7 mouse cellular contexts compared by ENCODE assay signal in the genomic region with DNA sequence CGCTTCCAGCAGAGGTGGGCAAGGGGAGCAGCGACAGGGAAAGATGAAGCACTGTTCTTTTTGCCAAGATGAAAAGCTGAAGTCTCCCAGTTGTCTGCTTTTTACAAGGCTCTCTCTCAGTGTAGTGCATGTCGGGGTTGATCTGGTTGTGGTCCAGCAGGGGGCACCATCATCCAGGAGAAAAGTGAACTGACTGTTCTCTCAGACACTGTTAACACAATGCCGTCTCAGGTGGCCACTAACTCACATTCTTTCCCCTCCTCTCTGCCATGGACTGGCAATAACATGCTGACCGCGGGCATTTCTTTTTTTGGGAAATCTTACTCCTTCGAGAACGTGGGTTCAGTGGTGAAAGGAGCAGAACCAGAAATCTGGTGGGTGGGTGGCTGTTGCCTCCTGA. TPM values are rescaled to one million over a fixed set of nuclear protein-coding genes. Genes with fewer than 3 reads are reported as not detected.
DNase-seq lines count a peak whose midpoint lies in the region; ATAC-seq and TF ChIP-seq lines count a peak whose summit lies in the region.

No protein-coding gene starts in this region.

- no peak for TF ChIP-seq POLR2A in small intestine, adult 2 months (IDR thresholded peaks at IDR 0.05; ENCODE audit: low read depth, low read length)

- H3K4me1 ChIP-seq in midbrain, embryonic 12.5 days: no peaks in the 10 kb centered on the region
- no peaks in the 10 kb centered on the region for H3K4me1 ChIP-seq in small intestine, adult 2 months (ENCODE audit: control insufficient read depth, insufficient read depth, insufficient read length, low read length)

- H3K9me3 ChIP-seq in midbrain, embryonic 12.5 days: no peaks in the 10 kb centered on the region

- no peak overlapping the region for H3K4me3 ChIP-seq in midbrain, embryonic 12.5 days
- no peak overlapping the region for H3K4me3 ChIP-seq in small intestine, adult 2 months (ENCODE audit: low read depth, low read length)

- peak; percentile 80; the same call in 1 of the 2 replicates for TF ChIP-seq CTCF in small intestine, adult 2 months (IDR thresholded peaks at IDR 0.05; ENCODE audit: extremely low read depth, insufficient read length, insufficient replicate concordance, low read depth, low read length)

- H3K36me3 ChIP-seq in midbrain, embryonic 12.5 days: peaks cover 73% of the 10 kb centered on the region
- peaks cover 69% of the 10 kb centered on the region for H3K36me3 ChIP-seq in small intestine, adult 2 months (ENCODE audit: control insufficient read depth, insufficient read depth, low read length)

- no peak overlapping the region; the same call in 1 of the 2 replicates for H3K27ac ChIP-seq in midbrain, embryonic 12.5 days (replicated peaks)
- H3K27ac ChIP-seq in small intestine, adult 2 months (ENCODE audit: insufficient read depth, low read depth, low read length): no peak overlapping the region

- peak; percentile 74 for DNase-seq in adrenal gland, adult 2 months
- peak; percentile 76 for DNase-seq in embryo, embryonic 11.5 days (ENCODE audit: low read depth, low spot score)
- peak; percentile 93 for DNase-seq in heart, adult 11 months
- DNase-seq in kidney, adult 11 months: peak; percentile 59
- DNase-seq in left cerebral cortex, postnatal 4 days: peak; percentile 78

- no peak overlapping the region for H3K9ac ChIP-seq in midbrain, embryonic 12.5 days (replicated peaks)

- H3K27me3 ChIP-seq in midbrain, embryonic 12.5 days: no peaks in the 10 kb centered on the region
- no peaks in the 10 kb centered on the region for H3K27me3 ChIP-seq in small intestine, adult 2 months (ENCODE audit: control insufficient read depth, insufficient read depth, low read length)

- H3K4me2 ChIP-seq in midbrain, embryonic 12.5 days (replicated peaks): no peak overlapping the region

- ATAC-seq in midbrain, embryonic 12.5 days (ENCODE audit: low FRiP score, low read depth): peak; percentile 83

- 42% methylated on average over 8 of the region's 8 CpGs for WGBS in midbrain, embryonic 12.5 days
- 41% methylated on average over 8 of the region's 8 CpGs for WGBS in small intestine, adult 2 months

- intact Hi-C loops in left cerebral cortex, postnatal 4 days (cut with DNase I): loop anchor here (2.0 kb wide), 1 partner anchor 107 kb away; no protein-coding TSS in a partner anchor

RNA-seq across cellular contexts. Expression of a gene that starts 11.3 kb away (rescaled TPM):
- 100 to 1,000 TPM; 203 to 251 TPM for total RNA-seq in adrenal gland, adult 2 months (2021)
- 121 and 150 TPM in 2 replicates for polyA plus RNA-seq in adrenal gland, adult 2 months (2012; rRNA removed)
- total RNA-seq in left cerebral cortex, postnatal 4 days (2021): 100 to 1,000 TPM; 184 to 193 TPM
- polyA plus RNA-seq in midbrain, embryonic 12.5 days (2016; fragmentation: Nextera tagmentation; extraction: Ambion mirVana): 422 and 441 TPM in 2 replicates
- 19.5 and 20.1 TPM in 2 replicates for polyA plus RNA-seq in small intestine, adult 2 months (2012; rRNA removed)

RNA-seq across cellular contexts. Expression of a gene that starts 13.9 kb away (rescaled TPM):
- total RNA-seq in adrenal gland, adult 2 months (2021): 10 to 100 TPM; 47.1 to 68.7 TPM
- 30.2 and 34.5 TPM in 2 replicates for polyA plus RNA-seq in adrenal gland, adult 2 months (2012; rRNA removed)
- 10 to 100 TPM; 18.6 to 21.1 TPM for total RNA-seq in left cerebral cortex, postnatal 4 days (2021)
- 20.6 and 24.3 TPM in 2 replicates for polyA plus RNA-seq in midbrain, embryonic 12.5 days (2016; fragmentation: Nextera tagmentation; extraction: Ambion mirVana)
- polyA plus RNA-seq in small intestine, adult 2 months (2012; rRNA removed): 5.6 and 6.1 TPM in 2 replicates

RNA-seq across cellular contexts. Expression of a gene that starts 37.5 kb away (rescaled TPM):
- total RNA-seq in adrenal gland, adult 2 months (2021): 100 to 1,000 TPM; 130 to 158 TPM
- polyA plus RNA-seq in adrenal gland, adult 2 months (2012; rRNA removed): 71.8 and 106 TPM in 2 replicates
- total RNA-seq in left cerebral cortex, postnatal 4 days (2021): 1 to 10 TPM; 7.2 to 7.3 TPM
- polyA plus RNA-seq in midbrain, embryonic 12.5 days (2016; fragmentation: Nextera tagmentation; extraction: Ambion mirVana): 25.9 and 33.6 TPM in 2 replicates
- polyA plus RNA-seq in small intestine, adult 2 months (2012; rRNA removed): 124 and 243 TPM in 2 replicates

RNA-seq across cellular contexts. Expression of a gene that starts 47.8 kb away (rescaled TPM):
- total RNA-seq in adrenal gland, adult 2 months (2021): 10 to 100 TPM; 25.3 to 43.4 TPM
- polyA plus RNA-seq in adrenal gland, adult 2 months (2012; rRNA removed): 16.4 and 17.4 TPM in 2 replicates
- total RNA-seq in left cerebral cortex, postnatal 4 days (2021): 1 to 10 TPM; 5.9 to 8.4 TPM
- 10.2 and 12.7 TPM in 2 replicates for polyA plus RNA-seq in midbrain, embryonic 12.5 days (2016; fragmentation: Nextera tagmentation; extraction: Ambion mirVana)
- polyA plus RNA-seq in small intestine, adult 2 months (2012; rRNA removed): 14.8 and 19.8 TPM in 2 replicates
